Mouse (Mus musculus): ENCODE results near the gene Rnf44.

Gene Rnf44

GRCm38 (mm10) chr13:54686139-54687053, 7.3 kb downstream of the Rnf44 start:
- WGBS: 10% methylated on average over 19 of the region's 19 CpGs

DNA sequence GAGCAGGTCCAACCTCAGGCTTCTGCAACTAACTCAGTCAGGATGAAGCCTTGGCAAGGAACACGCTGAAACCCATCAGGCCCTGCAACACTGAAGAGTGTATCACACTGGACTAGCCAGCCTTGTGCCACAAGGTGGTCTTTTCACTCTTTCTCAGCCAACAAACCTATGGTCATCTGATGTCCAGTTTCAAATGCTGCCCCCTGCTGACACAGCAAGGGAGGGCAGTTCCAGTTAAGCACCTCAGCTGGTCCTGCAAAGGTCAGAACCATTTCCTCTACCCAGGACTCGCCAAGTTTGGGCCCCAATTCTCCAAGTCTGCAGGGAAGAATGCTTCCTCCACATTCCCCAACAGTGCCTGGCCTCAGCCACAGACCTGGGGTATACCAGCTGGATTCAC, 8.5 kb downstream of the Rnf44 start:
- WGBS: 28% methylated on average over 2 of the region's 2 CpGs

- 54% methylated on average over 3 of the region's 3 CpGs for WGBS
Observed at GRCm38 (mm10) chr13:54684140-54684896, 9.4 kb downstream of the Rnf44 start.

DNA sequence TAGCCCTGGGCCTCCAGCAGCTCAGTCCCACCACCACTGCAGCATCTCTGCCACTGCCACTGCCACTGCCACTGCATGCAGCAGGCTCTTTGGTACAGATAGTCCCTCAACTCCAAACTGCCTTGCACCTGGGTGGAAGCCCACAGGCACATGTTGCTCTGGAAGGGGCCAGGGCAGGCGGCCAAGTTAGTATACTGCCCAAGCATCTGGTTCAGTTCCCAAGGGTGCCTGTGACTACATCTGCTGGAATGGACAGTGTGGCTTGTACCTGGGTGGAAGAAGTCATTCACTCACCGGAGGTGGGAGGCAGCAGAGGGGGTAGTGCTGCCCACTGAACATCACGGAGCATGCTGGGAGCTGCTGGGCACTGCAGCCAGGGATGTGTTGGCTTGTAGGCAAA, 10.4 kb downstream of the Rnf44 start:
- WGBS: 82% methylated on average over 3 of the region's 3 CpGs

- WGBS: 82% methylated on average over 8 of the region's 8 CpGs
Observed at GRCm38 (mm10) chr13:54681291-54681690, 12.4 kb downstream of the Rnf44 start.

- 75% methylated on average over 17 of the region's 17 CpGs for WGBS
Observed at GRCm38 (mm10) chr13:54680184-54680853, 13.4 kb downstream of the Rnf44 start.

DNA sequence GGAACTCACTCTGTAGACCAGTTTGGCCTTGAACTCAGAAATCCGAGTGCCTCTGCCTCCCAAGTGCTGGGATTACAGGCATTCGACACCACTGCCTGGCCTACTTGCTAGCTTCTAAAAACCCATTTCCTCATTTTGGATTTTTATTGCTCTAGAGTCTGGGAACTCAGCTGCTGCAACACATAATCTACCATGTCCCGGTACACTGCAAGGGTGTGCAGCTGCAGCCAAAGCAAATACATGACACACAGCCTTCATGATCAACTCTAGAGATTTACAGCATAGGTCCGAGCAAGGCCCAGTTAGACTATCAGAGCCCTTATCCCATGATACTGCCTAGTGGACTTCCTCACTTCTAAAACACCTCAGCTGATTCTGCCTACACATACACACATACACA, 15.4 kb downstream of the Rnf44 start:
- WGBS: 76% methylated on average over 4 of the region's 4 CpGs

DNA sequence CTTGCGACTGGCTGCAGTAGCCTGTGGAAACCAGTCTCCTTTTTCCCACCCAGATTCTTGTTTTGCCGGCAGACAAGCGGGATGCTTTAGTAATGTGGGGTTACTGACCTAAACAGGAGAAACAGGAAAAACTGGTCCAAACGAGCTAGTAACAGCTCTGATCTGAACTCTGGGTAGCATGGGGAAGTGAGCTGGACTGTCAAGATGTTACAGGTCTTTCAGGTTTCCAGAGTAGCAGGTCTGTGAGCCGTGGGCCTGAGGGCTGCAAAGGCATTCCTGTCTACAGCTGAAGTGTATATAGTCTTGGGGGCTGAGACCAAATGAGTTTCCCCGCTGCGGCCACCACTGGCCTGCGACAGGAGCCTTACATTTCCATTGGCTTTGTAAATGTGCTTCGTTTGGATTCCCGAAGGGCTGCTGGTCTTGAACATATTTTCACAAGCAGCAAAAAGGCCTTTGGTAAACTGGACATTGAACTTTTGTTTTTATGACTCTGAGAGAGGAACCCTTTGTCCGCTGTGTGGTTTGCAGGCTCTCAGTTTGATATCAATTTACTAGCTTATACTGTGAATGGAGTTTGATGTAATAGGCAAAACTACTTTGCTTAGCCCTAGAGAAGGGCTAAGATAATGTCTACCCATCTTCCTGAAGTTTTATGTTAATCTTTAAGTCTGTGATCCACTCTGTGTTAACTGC, 17.7 kb downstream of the Rnf44 start:
- WGBS: 77% methylated on average over 11 of the region's 11 CpGs

DNA sequence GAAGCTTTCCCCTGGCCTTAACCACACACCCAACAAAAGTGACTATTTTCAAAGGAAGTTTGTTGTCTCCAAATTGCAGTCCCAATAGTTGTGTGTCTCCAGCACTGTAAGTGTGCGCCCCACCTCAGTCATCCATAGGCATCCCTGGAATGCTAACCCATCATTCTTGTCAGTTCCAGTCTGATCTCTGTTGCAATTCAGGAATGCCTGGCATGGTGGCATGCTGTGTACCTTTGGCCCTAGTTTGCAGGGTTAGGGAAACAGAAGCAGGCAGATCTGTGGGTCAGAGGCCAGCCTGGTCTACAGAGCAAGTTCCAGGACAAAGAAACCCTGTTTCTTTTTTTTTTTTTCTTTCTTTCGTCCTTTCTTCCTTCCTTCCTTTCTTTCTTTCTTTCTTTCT, 23.2 kb downstream of the Rnf44 start:
- WGBS: 87% methylated on average over 2 of the region's 2 CpGs

- WGBS: 96% methylated on average over 7 of the region's 7 CpGs
Observed at GRCm38 (mm10) chr13:54665062-54665461, 28.6 kb downstream of the Rnf44 start.

DNA sequence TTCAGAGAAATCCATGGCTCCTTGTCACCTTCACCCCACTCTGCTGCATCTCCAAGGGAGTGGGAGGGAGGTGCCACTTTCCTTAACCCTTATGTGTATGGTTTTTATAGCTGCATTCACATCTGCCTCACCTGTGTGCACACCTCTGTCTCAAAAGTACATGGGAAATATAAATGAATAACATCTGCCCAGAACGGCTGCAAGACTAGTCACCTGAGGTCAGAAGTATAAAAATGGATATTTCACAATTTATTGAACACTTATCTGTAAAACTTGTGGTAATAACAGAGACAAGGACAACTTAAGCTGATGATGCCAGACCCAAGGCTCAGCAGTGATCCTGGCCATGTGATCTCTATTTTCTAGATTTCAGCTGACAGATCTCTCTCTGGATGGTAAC, 29.2 kb downstream of the Rnf44 start:
- WGBS: 96% methylated on average over 1 of the region's 1 CpGs

DNA sequence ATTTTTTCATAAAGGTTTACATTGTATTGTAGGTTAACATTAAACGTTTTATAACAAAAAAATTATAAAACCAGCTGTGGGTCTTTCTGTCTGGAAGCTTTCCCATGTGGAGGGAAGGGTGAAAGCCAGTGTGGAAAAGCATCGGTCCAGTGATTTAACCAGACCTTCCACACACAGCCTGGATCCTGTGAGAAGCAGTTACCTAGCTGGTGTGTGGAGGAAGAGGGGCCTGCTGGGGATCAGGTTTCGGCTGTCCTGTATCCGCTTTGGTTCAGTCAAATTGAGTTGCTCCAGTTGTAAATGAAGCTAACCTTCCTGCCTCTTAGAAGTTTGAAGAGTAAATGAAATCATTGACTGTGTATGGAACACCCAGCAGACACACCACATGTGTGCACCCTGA, 29.7 kb downstream of the Rnf44 start:
- WGBS: 88% methylated on average over 4 of the region's 4 CpGs

DNA sequence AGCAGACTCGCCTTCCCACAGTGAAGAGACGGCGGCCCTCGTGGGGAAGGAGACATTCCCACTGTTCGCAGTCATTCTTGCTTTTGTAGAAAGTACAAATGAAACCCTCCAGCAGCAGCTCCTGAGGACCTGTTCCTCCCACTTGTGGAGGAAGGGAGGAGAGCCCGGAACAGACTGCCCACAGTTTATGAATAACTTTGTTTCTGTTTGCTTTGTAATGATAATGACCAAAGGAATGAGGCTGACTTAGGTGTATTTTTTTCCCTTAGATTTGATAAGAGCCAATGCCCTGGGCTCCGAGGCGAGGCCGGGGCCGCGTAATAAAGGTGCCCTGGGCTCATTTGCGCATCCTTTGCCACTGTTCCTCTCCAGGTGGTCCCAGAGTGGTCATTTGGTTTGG, 32.3 kb downstream of the Rnf44 start:
- WGBS: 85% methylated on average over 12 of the region's 12 CpGs

GRCm38 (mm10) chr13:54660877-54661276, 32.8 kb downstream of the Rnf44 start:
- 53% methylated on average over 5 of the region's 5 CpGs for WGBS

- WGBS: 54% methylated on average over 3 of the region's 3 CpGs
Observed at GRCm38 (mm10) chr13:54650461-54650860, 43.2 kb downstream of the Rnf44 start.

DNA sequence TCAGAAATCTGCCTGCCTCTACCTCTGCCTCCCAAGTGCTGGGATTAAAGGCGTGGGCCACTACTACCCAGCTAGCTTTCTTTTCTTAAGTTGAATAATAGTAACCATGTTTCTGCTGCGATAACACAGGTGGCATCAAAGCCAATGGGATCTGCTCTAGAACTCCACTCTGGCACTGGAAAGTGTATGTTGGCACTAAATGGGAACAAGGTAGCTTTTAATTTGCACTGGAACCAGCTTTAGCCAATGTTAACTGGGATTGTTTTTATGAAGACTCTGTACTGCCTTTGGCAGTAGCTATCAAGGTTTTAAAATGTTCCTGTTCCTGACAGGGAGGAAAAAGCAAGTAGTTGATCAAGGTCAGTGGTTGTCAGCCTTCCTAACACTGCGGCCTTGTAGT, 58.7 kb downstream of the Rnf44 start:
- 93% methylated on average over 3 of the region's 3 CpGs for WGBS

DNA sequence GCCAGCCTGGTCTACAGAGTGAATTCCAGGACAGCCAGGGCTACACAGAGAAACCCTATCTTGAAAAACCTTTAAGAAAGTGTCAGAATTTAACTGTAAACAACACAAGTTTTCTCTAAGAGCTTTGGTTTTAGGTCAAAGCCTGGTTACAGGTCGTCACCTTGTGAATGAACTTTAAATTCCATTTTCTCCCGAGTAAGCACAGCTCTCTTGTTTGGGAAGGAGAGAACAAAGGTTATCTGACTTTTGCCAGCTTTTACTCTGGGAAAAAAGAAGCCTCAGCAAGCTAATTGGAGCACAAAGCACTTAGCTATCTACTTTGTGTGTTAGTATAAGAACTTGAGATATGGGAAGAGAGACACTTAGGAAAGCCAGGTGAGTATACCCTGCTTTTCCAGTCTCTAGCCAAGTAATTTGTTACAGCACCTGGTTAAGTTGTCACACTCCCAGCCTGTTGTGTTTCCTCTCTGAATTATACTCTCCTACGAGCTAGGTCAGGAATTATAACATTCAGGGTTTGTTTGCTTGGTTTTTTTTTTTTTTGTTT, 60.9 kb downstream of the Rnf44 start:
- WGBS: 65% methylated on average over 3 of the region's 3 CpGs

Measured in cerebral cortex, adult 2 months (tissue).